Mouse (Mus musculus): ENCODE results near the gene Lrtm1.

- TF ChIP-seq CHD2 (IDR thresholded peaks at IDR 0.05; ENCODE audit: low read depth, low read length) (no peak), MAFK (IDR thresholded peaks at IDR 0.05; ENCODE audit: insufficient read depth, low read depth, low read length) (no peak), ZNF384 (IDR thresholded peaks at IDR 0.05; ENCODE audit: low read depth, low read length) (no peak), HCFC1 (IDR thresholded peaks at IDR 0.05; ENCODE audit: borderline replicate concordance, insufficient read depth, low read length) (no peak)
These were observed 62.2 kb downstream of the Lrtm1 start for GRCm38 (mm10) chr14:29080228-29080627.
